Mouse (Mus musculus): ENCODE data around the gene Apbb1.

DNA sequence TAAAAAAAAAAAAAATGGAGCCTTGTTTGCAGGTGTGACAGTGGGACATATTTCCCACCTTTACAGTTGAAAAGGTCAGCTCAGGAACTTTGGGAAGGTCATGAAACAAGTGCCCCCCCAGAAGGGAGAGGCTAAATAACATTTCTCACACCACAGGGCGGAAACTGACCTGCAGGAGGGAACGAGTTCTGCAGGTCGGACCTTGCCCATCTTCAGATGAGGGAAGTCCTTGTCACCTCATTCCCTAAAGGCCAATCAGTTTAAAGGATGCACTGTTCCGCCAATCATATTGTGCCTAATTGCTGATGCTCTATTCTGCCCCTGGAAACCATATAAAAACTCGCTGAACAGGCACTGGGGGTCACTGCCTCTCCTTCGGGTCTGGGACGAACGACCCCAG is 35.5 kb downstream of the Apbb1 start:
- TF ChIP-seq ZC3H11A (IDR thresholded peaks at IDR 0.05; ENCODE audit: borderline replicate concordance, low read depth, low read length) (no peak), HCFC1 (IDR thresholded peaks at IDR 0.05; ENCODE audit: borderline replicate concordance, insufficient read depth, low read length) (no peak), CHD2 (IDR thresholded peaks at IDR 0.05; ENCODE audit: low read depth, low read length) (no peak)
